Mouse (Mus musculus) CD4-positive, CD25-positive, alpha-beta regulatory T cell, adult 4 months (primary cell): ENCODE measurements around the gene Cfdp1. TPM values are rescaled to one million over a fixed set of nuclear protein-coding genes. Genes with fewer than 3 reads are reported as not detected.

Experiments
- ATAC-seq: one replicate; pipeline ENCODE4 v1.8.0; 2017
- polyA plus RNA-seq, 2 experiments: library from polyadenylated mRNA; unstranded; fragments of 100-300 nt; shearing (Covaris generic); gene quantifications; one replicate each; pipeline ENCODE4 v1.2.1; 2017

Cfdp1 gene
- polyA plus RNA-seq, 2 experiments from 2014 or later = 120 to 140 TPM

- ATAC-seq = no peak
Observed at GRCm38 (mm10) chr8:111736321-111736720, 117.8 kb downstream of the Cfdp1 start.

- no peak for ATAC-seq
Observed at GRCm38 (mm10) chr8:111735791-111736190, 118.3 kb downstream of the Cfdp1 start.

DNA sequence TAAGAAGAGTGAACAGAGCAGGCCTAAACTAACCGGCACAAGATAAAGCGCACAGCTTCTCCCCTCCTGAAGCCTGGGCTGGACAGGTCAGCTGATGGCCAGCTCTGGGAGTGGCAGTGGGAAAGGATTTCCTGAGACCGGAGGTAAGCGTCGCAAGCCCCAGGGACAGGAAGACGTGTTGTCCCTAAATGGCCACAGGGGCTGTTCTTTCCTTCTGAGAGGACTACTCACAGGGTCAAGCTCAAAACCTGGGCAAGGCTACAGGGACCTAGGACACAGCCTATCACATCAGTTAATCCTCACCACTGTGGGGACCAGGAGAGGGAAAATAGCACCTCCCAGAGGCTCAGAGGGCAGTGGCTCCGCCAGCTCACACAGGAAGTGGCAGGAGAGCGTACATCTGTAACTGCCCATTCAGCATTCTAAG lies 118.7 kb downstream of the Cfdp1 start:
- no peak for ATAC-seq

- ATAC-seq = no peak
Observed at GRCm38 (mm10) chr8:111734244-111734960, 119.7 kb downstream of the Cfdp1 start.

- no peak for ATAC-seq
Observed at GRCm38 (mm10) chr8:111733581-111734243, 120.4 kb downstream of the Cfdp1 start.

DNA sequence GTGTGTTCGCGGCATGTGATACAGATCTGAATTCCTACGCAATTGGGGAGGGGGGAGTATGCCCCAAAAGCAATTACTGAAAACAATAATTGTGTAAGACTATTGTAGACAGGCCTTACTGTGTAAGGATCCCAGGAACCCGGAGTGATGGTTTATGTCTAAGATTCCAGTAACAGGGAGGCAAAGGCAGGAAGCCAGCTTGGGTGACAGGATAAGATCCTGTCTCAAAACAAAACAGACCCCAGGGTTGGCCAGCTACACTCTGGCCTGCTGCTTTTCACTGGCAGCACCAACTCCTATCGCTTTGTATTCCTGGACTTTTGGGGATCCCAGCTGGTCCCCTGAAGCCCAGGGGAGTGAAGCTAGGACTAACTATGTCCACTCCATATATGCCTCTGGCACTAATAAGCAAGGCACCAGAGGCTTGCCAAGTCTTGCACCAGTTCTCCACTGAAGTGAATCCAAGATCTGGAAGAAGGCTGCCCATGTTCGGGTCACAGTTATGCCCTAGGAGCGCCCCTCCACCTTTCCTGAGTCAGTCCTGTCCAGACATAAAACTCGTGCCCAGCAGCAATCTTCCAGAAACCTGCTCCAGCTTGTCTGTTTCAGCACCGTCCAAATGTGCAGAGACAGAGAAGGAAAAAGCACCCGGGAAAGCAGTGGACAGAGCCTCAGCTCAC lies 121.5 kb downstream of the Cfdp1 start:
- ATAC-seq = no peak

DNA sequence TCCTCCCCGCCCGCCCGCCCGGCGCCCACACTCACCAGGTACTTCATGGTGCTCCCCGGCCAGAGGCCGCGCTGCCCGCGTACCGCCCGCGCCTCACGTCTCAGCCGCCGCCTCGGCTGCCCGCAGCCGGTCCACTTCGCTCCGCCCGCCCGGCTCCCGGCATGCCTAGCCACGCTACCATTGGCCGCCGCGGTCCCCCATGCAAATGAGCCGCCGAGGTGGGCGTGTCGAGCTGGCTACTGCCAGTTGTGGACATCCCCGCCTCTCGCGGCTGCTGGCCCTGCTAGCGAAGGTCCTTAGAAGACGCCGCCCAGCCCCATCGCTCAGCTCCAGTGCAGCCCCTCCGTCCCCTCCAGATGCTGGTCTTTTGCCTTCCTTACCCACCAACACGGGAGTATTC lies 122.1 kb downstream of the Cfdp1 start:
- ATAC-seq = peak; percentile 100

- no peak for ATAC-seq
Observed at GRCm38 (mm10) chr8:111731231-111731977, 122.7 kb downstream of the Cfdp1 start.

DNA sequence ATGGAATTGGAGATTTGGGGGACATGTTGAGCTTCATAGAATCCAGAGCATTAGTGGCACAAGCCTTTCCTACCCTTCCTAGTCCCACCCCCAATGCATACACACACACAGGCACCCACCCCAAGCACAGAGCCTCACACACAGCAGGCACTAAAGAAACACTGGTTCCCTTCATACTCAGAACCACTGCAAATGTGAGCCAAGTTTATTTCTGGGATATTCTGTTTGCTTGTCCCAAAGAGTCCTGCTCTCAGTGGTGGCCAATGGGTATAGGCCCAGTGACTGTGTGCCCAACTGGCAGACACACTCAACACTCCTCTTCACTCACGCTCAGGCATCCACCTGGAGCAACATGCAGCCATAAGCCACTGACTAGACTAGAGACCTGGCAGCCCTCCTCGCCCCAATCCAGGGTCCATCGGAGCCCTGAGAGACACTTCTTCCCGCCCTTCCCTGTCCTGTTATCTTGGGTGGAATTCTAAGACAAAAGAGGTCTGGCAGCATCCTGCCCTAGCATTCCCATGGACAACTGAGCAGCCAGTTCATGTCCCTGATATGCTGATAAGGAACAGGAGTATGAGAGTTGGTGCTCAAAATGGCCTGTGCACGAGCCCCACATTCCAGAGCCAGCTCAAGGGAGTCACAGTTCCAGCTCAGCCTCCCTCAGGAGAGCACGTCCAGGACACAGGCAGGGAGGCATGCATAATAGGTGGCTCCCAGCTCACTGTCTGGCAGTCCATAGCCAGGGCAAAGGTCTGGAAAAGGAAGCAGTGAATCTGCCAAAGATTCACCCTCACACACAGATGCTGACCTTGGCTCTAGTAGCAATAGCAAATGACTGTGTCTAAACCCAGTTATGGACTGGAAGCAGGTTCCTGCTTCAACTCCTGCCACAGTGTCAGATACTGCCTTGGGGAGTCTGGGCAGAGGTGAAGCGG lies 124.6 kb downstream of the Cfdp1 start:
- ATAC-seq = no peak

GRCm38 (mm10) chr8:111728481-111728880 lies 125.6 kb downstream of the Cfdp1 start:
- no peak for ATAC-seq

DNA sequence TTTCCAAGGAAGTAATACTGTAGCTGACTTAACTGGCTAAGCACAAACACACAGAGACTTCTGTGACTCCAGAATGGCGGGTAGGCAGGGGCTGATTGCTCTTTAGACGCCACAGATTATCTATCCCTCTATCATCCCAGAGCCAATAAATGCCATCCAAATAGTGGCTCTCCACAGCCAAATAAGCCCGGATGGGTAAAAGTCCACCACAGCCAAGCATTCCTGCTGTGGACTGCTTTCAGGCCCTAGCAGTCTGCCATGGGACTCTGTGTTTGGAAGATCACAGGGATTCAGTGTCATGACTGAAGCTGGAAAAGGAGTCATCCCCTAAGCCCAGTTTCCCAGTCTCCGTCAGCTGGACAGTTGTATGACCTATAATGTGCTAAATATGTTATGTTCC lies 126.5 kb downstream of the Cfdp1 start:
- no peak for ATAC-seq

GRCm38 (mm10) chr8:111726102-111726900 lies 127.8 kb downstream of the Cfdp1 start:
- ATAC-seq = no peak

DNA sequence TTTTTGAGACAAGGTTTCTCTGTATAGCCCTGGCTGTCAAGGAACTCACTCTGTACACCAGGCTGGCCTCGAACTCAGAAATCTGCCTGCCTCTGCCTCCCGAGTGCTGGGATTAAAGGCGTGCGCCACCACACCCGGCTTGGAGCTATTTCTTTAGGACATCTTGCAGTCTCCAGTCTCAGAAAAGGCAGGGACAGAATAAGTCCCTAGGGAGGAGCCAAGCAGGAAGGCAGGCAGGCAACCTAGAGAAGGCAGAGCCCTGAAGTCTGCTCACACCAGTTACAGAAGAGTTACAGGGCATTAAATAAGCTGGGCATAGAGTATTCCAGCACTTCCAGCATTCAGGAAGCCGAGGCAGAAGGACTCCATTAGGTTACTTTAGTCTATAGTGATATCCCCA lies 128.8 kb downstream of the Cfdp1 start:
- no peak for ATAC-seq

DNA sequence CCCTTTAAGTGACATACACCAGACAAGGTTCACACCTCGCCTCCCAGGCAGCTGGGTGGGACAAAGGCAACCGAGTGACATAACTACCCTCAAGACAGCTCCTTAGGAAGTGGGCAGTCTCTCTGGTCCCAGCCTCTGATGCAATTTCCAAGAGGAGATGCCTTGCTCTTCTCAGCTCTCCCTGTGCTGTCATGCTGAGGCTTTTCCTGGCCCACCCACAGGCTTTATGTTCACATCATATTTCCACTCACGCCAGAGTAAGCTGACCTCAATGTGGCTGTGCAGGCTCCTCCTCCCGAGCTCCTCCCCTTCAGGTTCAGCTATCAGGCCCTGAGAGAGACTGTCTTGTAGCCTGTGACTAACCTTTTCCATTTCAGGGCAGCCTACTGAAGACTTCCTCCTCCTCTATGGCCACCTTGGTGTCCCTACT lies 134.0 kb downstream of the Cfdp1 start:
- ATAC-seq = peak; percentile 43

GRCm38 (mm10) chr8:111718937-111719336 lies 135.2 kb downstream of the Cfdp1 start:
- ATAC-seq = no peak

Other genes starting within 250 kb of the Cfdp1 start
- 1 to 10 TPM in 1 of 2 experiments, under 1 TPM in 1; 0.98 to 2.0 TPM for gene Ldhd, start 223.9 kb downstream of the Cfdp1 start, polyA plus RNA-seq
- 10 to 100 TPM; 41.3 to 41.7 TPM for gene Zfp1, start 210.9 kb downstream of the Cfdp1 start, polyA plus RNA-seq
- not detected for gene Ctrb1, start 163.3 kb downstream of the Cfdp1 start, polyA plus RNA-seq
- under 1 TPM; 0.27 to 0.42 TPM for gene Bcar1, start 110.5 kb downstream of the Cfdp1 start, polyA plus RNA-seq
- gene Tmem170, start 22.5 kb upstream of the Cfdp1 start, polyA plus RNA-seq = 1 to 10 TPM; 7.5 to 9.2 TPM
- gene Chst5, start 56.2 kb upstream of the Cfdp1 start, polyA plus RNA-seq = not detected
- gene Tmem231, start 79.6 kb upstream of the Cfdp1 start, polyA plus RNA-seq = 1 to 10 TPM; 2.5 to 3.5 TPM
- gene Gabarapl2, start 86.4 kb upstream of the Cfdp1 start, polyA plus RNA-seq = 100 to 1,000 TPM; 205 to 239 TPM
- 1 to 10 TPM; 7.9 to 8.7 TPM for gene Adat1, start 138.0 kb upstream of the Cfdp1 start, polyA plus RNA-seq
- gene Kars, start 157.0 kb upstream of the Cfdp1 start, polyA plus RNA-seq = 100 to 1,000 TPM; 166 to 286 TPM
- 10 to 100 TPM in 1 of 2 experiments, 1 to 10 TPM in 1; 9.9 to 11.4 TPM for gene Terf2ip, start 157.1 kb upstream of the Cfdp1 start, polyA plus RNA-seq
- under 1 TPM; 0.96 to 1.00 TPM for gene Gm6793, start 160.7 kb upstream of the Cfdp1 start, polyA plus RNA-seq